18 mouse cellular contexts compared by ENCODE assay signal in genomic region chr10:57553719-57554118, GRCm38 (mm10).
"Had no signal": no experiment of that assay in that cellular context is flagged by ENCODE, and none has a peak within 500 bp of the region (broad histone marks: within the 10 kb centered on the region; RNA-seq: fewer than 3 reads in every experiment).

No protein-coding gene starts in this region.

- H3K36me3 ChIP-seq: lung, embryonic 15.5 days; midbrain, embryonic 10.5 days; midbrain, embryonic 12.5 days; neural tube, embryonic 13.5 days; neural tube, embryonic 15.5 days; stomach, embryonic 15.5 days had no signal

- H3K9ac ChIP-seq: liver, postnatal 0 days; lung, embryonic 15.5 days; midbrain, embryonic 12.5 days; neural tube, embryonic 13.5 days; neural tube, embryonic 15.5 days; stomach, embryonic 15.5 days had no signal

- H3K27ac ChIP-seq: lung, embryonic 15.5 days; midbrain, embryonic 10.5 days; midbrain, embryonic 12.5 days; neural tube, embryonic 13.5 days; neural tube, embryonic 15.5 days; stomach, embryonic 15.5 days; stomach, postnatal 0 days had no signal

- H3K9me3 ChIP-seq: lung, embryonic 15.5 days; midbrain, embryonic 10.5 days; midbrain, embryonic 12.5 days; neural tube, embryonic 13.5 days; neural tube, embryonic 15.5 days; stomach, embryonic 15.5 days had no signal

- H3K27me3 ChIP-seq: lung, embryonic 15.5 days; midbrain, embryonic 12.5 days; neural tube, embryonic 13.5 days; neural tube, embryonic 15.5 days; stomach, embryonic 15.5 days had no signal

- ATAC-seq: liver, postnatal 0 days; lung, postnatal 0 days; midbrain, embryonic 16.5 days had no signal

- DNase-seq: liver, postnatal 0 days; lung, adult 2 months; lung, postnatal 4 days; midbrain, embryonic 14.5 days; right cerebral cortex, postnatal 14 days; thymus, adult 2 months; thymus, postnatal 25 days; thymus, postnatal 4 days had no signal

- H3K4me1 ChIP-seq: lung, embryonic 15.5 days; midbrain, embryonic 10.5 days; midbrain, embryonic 12.5 days; neural tube, embryonic 13.5 days; neural tube, embryonic 15.5 days; stomach, embryonic 15.5 days had no signal

- H3K4me3 ChIP-seq: lung, embryonic 15.5 days; midbrain, embryonic 10.5 days; midbrain, embryonic 12.5 days; myocyte; neural tube, embryonic 13.5 days; neural tube, embryonic 15.5 days; stomach, embryonic 15.5 days had no signal

- H3K4me2 ChIP-seq: lung, embryonic 15.5 days; midbrain, embryonic 12.5 days; neural tube, embryonic 13.5 days; neural tube, embryonic 15.5 days; stomach, embryonic 15.5 days had no signal
